Mouse (Mus musculus): ENCODE data around the gene Gm49368.
A peak's percentile ranks its signal among the peaks of the same experiment; 100 is the strongest.
"Not testable (repeated sequence)": the region's sequence is repeated elsewhere in the genome, so short reads cannot be mapped to it uniquely, and the experiment has no call there.

Gm49368 gene

DNA sequence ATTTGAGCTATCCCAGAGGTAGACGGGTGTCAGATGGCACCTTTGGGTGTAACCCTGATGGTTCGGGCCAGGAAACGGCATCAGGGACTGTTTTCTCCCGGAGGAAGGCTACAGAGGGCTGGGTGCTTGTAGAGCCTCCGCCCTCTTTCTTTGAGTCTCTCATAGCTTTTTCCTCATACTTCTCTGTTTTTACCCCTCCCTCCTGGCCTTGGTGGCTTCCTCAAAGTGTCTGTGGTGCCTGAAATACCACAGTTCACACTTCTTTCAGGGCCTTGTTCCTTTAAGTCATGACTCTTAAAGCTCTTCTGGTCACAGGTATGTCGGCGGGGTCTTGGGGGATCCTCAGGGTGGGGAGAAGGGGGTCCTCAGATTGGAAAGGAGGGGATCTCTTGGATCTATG is at the start of gene Gm49368, which contains the start of gene Itgam:
Gene Gm49368 (plus strand): TSS at position 228 of the 400 bp plus-strand sequence.
Gene Itgam (plus strand): TSS at position 185 of the 400 bp plus-strand sequence.
- peak; percentile 54 for DNase-seq

DNA sequence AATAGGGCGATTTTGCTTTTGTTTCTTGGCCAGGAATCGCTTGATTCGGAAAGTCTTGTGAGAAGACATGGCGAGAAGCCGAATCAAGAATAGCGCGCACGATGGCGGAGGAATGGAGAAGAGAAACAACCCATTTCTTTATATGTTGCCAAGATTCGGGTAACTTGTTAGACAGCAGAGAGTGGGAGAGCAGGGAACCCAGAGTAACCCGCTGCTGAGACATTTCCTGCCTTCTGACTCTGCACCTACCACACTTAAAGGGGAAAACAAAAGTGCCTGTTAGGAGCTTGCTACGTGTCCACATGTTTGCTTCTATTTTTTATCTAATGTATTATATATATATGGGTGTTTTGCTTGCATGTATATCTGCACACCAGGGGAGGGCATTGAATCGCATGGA is 49.4 kb upstream of the Gm49368 start:
- DNase-seq: peak; percentile 41

DNA sequence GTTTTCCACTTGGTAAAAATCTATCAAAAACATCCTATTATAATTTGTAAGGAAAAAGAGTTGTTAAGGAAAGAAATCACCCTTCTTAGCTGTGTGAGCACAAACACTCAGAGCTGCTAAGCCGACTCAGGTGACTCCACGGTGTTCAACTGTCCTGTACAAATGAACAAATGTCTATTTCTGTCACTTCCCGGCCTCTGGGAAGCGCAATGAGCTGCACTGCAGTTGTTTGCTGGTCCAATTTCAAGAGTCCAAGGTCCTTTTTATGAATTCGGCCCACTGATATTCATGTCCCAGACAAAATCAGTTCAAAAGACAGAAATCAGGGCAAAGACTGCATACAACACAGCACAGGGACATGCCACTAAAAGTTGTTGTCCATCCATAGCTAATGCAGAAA is 46.3 kb upstream of the Gm49368 start:
- DNase-seq: not testable (repeated sequence)

DNA sequence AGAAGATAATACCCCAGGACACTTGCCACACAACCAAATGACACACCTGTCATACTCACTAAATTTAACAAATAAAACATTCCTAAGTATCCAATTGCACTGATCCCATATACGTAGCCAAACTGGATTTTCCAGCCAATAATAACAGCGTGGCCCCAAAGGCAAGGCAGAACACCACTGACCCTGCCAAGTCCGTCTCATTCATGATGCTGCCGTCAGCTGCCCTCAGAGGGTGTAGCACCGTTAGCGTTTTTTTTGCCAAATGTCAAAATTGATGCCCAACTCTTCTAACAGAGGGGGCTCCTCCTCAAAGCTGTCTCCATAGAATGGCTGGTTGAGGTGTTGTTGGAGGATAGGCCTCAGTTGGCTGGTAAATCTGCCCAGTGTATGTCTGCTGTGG is 45.8 kb upstream of the Gm49368 start:
- no peak for DNase-seq

DNA sequence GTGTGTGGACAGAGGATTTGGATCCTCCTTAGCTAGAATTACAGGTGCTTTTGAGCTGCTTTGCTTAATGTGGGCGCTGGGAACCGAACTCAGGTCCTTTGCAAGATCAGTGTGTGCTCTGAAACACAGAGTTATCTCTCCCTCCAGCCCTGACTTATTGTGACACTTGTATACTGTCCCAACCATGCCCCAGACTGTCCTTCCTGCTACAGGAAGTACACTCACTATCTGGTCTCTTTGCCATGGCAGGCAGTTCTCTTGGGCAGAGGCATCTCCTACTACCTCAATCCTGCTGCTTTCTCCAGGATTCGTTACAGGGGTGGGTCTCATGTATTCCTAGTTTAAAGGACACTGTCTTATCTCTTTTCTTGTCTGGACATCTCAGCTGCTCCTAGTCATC is 44.2 kb upstream of the Gm49368 start:
- no peak for DNase-seq

DNA sequence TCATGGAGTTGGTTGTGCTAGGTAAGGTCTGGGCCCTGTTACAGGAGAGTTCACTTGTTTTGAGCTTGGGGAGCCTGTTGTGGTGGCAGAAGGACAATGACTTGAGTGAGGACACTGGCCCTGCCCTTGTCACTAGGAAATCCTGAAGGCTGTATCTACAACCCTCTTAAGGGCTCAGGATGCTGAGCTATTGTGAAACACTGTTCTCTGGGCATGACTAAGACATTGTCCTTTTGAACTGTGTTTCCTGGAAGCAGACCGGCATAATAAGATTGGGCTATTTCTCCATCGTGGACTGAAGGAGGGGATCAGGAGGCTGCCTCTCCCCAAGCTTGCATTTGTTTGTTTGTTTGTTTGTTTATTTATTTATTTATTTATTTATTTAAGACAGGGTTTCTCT is 43.3 kb upstream of the Gm49368 start:
- DNase-seq: no peak

DNA sequence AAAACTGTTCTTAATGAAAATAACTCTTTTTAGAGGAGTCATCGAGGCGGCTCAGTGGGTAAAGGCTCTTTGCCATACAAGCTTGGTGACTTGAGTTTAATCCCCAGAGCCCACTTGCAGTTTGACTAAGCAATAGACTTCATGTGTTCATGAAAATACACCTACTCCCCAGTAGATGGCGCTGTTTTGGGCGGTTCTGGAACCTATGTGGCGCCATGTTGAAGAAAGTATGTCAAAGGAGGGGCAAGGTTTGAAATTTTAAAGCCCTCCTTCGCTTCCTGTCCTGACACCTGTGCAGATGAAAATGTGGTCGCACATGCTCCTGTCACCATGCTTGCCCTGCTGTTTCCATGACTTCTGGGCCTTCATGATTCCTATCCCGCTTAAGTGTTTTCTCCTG is 39.5 kb upstream of the Gm49368 start:
- DNase-seq: peak; percentile 34

DNA sequence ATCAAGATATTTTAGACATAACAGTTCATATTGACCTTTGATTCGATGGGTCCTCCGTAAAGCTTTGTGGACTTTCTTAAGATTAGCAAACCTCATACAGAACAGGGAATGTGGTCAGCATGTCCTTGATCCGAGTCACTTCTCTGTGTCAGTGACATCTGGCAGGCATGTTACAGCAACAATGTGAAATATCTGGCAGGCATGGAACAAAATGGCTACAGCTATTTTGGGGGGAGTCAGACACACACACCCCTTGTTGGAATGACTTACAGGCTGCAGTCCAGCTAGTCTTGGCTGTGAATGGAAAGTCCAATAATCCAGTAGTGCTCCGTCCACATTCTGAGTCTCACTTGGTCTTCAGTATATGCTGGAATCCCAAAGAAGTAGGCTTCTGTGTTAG is 38.9 kb upstream of the Gm49368 start:
- no peak for DNase-seq

DNA sequence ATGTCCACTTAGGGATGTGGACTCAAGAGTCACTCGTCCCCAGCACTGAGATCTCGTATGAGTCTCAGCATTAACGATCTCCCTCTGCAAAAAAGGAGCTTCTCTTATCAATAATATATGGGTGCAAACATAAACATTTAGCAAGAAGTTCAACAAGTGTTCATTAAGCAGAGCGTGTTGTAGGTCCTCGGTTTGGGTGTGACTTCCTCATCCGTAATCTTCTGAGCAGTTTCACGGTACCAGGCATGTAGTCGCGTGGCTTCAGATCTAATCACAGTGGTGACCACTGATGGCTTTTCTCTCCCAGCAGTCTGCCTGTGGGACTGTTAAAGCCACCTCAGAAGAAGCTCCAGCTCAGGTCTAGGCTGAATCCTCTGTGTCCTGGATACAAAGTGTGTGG is 38.1 kb upstream of the Gm49368 start:
- no peak for DNase-seq

DNA sequence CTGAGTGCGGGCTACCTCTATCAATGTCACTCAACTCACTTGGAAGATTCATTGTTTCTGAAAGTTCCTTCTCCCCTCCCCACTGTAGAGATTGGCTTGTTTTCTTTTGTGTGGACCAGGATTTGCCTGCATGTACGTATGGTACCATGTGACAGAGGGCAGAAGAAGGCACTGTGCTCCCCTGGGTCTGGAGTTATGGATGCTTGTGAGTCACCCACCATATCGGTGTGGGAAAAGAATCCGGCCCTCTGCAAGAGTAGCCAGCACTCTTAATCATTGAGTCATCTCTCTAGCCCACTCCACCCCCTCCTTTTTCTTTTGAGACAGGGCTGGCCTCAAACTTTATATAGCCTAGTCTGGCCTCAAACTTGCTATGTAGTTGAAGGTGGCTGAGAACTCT is 37.6 kb upstream of the Gm49368 start:
- no peak for DNase-seq

DNA sequence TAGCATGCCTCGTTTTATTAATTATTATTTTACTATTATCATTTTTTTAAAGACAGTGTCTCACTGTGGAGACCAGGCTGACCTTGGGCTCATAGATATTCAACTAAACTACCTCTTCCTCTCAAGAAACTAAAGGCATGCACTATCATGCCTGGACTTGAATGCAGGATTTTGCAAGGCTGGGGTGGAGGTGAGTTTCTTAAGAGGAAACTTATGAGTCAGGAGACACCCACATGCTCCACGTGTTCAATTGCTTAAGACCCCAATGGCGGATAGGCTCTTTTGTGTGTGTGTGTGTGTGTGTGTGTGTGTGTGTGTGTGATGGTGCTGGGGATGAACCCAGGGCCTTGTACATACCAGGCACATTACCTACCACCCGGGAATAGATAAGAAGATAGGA is 37.1 kb upstream of the Gm49368 start:
- DNase-seq: no peak

DNA sequence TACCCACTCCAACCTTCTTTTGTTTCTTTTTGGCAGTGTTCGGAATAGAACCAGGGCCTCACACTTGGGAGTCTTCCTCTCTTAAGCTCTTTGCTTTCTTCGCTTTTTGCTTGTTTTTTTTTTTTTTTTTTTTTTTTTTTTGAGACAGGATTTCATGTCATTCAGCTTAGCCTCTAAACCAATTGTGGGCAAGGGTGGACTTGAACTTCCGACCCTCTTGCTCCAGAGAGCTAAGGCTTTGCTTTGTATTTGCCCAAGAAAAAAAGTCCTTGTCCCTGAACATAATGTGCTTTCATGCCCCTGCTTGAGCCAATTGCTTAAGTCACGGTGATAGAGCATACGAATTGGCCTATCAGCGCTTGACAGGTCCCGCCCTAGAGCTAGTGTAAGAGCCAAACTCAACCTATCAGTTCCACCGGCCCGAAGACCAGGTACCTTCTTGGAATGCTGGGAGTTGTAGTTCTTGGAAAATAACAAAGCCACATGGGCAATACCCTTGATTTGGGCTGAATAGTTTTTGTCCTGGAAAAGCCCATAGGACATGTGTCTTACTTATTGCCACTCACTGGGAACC is 31.0 kb upstream of the Gm49368 start:
- DNase-seq: no peak

DNA sequence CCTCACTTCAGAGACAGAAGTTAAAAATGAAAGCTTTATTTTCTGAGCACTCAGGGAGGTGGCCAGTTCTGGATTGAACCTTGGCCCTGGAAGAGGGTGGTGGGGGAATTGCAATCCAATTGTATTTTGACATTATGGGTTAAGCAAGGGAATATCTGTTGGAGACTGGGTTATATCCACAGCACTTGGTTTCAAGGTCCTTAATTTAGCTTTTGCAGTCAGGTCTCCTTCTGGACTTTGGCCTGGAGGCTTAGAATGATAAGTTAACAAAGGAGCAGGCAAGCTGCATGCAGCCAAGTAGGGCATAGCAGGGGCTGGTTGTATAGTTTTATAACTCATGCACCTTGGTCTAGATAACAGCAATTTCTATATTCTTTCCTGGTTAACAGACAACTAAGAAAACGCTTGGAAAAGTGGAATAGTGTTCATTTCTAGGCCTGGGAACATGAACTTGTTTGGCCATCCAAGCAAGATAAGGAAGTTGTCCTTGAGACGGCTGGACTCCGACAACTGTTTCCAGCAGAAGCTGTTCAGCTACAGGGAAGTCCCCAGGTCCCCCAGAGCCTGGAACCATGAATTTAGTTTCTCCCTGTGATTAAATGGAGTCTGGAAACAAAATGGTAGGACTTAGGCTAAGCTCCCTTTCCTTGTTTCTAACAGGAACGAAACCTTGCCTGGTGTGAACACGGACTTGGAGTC is 30.0 kb upstream of the Gm49368 start:
- DNase-seq: no peak

DNA sequence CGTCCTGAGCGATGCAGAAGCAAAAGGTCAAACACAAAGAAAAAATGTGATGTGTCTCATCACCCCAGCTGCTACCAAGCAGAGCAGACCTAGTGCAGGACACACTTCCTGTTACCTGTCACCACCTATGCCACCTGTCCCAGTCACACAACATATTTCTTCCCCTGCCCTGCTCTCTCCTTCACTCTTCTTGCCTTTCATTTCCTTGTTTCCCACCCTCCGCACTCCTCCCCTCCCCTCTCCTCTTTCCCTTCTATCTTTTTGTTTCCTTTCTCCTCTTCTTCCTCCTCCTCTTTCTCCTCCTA is 29.5 kb upstream of the Gm49368 start:
- no peak for DNase-seq

DNA sequence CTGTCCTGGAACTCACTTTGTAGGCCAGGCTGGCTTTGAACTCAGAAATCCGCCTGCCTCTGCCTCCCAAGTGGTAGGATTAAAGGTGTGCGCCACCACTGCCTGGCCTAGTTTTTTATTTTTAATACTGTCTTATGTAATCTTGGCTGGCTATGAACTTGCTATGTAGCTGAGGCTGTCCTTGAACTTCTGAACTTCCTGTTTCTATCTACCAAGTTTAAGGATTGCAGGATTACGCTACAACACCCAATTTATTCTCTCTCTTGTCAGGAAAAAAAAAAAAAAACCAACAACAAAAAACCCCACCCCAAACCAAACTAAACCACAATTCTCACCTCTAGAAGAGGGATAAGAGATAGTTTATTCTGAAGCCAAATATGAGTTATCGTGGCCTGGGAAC is 28.9 kb upstream of the Gm49368 start:
- no peak for DNase-seq

DNA sequence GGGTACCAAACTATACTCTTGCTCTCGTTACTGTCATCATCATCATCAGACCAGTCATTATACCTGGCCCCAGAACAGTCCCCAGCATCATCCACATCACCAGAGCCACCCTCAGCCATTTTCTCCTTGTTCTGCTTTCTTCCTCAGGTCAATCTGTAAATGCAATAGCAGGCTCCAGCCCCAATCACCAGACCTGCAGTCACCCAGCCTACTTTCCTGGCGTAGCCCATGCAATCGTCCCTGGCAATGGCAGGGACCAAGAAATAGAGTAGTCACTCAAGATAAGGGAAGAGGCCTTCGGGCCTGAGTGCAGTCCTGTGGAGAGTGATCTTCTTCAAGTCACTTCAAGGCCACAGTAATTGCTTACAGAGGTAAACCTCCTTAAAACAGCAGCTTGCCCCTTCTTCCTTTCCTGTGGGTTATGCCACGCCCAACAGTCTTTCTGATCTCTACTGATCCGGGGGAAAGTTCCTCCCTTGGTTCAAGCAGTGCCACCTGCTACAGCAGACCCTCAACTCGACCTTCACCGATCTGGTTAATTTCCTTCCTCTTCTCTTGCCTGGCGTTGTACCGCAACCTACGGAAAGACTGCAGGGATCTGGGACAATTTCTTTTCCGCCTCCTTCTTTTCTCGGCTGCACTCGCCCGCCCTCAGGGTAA is 20.2 kb upstream of the Gm49368 start:
- DNase-seq: peak; percentile 30

DNA sequence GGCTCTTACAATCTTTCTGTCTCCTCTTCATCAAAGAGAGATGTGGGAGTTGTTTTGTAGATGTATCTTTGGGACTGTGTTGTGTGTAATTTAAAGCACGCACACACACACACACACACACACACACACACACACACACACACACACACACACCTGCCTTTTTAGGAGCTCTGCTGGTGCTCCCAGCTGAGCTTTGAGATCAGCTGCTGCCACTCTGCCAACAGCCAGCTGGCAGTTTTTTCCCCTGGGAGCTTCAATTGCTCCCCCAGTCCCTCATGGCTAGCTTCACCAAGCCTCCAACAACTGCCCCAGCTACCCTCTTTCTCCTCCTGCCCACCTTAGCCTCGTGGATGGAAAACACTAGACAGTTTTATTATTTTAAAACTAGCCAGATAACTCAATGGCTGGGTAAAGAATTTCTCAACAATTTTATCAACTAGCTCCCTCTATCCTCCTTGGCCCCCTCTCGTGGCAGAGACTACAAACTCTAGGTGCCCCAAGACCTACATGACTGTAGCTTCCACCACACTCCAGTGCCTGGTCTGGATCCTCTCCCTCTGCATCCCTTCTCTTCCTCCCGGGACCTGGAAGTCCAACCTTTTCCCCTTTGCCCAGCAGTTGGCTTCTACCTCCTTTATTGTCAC is 18.2 kb upstream of the Gm49368 start:
- DNase-seq: peak; percentile 68

DNA sequence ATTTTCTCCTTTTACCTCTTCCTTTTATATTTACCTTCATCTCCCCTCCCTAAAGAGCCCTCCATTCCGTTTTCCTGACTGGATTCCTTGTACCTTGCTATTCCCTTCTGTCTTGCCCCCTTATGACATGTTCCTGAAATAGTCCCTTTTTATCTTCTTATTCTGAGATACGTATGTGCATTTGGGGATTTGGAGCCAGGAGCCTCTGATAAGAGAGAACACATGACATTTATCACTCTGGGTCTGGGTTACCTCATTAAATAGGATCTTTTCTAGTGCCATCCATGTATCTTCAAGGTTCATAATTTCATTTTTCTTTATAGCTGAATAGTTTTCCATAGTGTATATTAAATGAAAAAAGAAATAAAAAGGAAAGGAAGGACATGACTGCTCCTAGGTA is 16.8 kb upstream of the Gm49368 start:
- no peak for DNase-seq

DNA sequence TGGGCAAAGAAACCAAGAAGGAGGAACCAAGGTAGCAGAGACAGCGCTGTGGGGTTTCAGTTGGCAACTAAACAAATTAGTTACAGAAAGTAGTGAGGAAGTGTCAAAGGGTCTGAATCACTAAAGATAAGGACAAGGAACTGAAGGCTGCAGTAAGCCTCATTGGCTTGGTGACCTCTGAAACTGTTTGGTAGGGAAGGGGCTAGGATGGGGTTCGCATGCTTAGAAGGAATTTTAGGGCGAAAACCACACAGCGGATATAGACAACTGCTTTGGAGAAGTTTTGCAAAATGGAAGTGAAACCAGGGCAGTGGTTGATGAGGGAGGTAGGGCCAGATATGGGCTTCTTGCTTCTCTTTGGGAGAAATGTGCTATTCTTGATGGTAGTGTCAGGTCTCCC is 13.7 kb upstream of the Gm49368 start:
- DNase-seq: no peak

DNA sequence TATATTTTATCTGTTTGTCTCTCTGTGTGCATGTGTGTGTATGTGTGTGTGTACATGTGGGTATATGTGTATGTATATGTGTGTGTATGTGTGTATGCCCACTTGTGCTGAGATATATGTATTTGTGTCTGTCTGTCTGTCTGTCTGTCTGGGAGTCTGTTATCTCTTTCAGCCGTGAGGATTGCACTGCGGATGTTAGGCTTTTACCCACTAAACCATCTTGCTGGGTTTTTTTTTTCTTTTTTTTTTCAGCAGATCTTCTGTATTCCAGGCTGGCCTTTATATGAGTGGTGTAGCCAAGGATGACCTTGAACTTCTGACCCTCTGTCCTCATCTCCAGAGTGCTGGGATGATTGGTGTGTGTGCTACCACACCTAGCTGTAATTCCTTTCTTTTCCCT is 13.2 kb upstream of the Gm49368 start:
- DNase-seq: no peak

DNA sequence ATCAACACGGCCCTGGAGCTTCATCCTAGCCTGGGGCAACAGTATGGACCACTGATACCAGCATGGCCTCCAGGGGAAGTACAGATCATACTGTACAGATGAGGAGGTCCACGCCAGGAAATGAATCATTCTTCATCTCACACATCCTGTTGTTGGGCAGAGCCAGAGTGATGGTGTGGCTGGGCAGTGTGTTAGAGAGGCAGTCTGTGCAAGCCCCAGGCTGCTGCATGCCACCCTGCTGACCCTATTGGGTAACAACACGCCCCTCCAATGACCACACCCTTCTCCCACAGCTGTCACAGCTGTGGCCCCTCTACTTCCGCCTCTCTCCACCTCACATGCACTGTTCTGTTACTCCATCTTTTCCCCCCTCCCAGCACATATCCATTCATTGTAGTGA is 11.7 kb upstream of the Gm49368 start:
- DNase-seq: peak; percentile 28

DNA sequence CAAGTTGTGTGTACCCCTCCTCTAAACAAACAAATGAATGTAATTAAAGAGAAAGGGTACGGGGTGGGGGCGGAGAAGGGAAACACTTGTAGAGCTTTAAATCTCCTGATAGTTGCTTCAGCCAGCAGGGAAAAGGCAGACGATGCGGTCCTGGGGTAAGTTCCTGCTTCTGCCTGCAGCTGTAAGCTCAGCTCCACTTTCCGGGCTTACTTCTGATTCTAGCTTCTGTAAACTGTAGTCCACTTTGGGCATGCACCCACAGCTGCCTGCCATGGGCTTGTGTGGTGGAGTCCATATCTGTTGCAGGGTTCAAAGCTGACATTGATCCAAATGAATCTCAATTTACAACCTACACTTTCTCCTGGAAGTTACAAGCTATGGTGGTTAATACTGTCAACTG is 9.4 kb upstream of the Gm49368 start:
- no peak for DNase-seq

DNA sequence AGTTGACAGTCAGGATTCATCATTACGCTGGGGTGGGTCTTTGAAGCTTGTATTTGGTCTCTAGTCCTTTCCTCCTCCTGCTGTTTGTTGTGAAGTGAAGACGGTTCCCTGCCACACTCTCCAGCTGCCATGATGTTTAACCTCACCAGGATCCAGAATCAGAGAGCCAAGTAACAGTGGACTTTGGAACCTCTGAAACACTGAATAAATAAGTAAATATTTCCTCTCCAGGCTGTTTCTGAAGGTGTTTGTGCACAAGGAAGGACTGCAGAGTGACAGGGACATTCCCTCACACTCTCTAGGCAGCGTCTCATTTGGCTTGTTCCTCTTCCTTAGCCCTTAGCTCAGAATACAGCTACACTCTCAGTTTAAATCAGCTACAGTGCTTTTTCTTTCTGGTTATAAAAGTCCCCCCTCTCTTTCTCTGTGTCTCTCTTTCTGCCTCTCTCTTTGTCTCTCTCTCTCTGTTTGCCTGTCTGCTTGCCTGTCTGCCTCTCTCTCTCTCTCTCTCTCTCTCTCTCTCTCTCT is 5.5 kb upstream of the Gm49368 start:
- no peak for DNase-seq

DNA sequence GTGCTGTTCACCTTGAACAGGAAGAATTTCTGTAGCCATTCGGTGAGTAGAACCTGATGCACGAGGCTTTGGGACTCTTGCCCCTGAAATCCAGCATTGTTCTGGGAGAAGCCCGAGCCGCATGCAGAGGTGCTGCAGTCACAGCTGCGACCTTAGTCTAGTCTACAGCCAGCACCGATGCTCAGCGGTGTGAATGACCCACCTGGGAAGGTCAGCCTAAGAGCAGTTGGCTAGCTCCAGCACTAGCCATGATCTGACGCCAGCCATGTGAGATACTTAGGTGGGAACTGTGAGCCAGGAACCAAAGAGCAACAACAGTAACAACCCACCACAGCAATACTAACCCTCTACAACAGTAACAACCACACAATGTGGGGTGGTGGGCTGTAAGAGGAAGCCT is 4.6 kb upstream of the Gm49368 start:
- DNase-seq: no peak

All from thymus, postnatal 25 days (tissue).